Mouse (Mus musculus) cerebellum, postnatal 4 days (tissue): ENCODE measurements at regions not wholly inside any gene's neighbourhood (a gene's known extent, or its start where the extent isn't known, plus 50 kb on each side); places are given as distances from the start of the nearest gene placed in this dataset.
A peak's percentile ranks its signal among the peaks of the same experiment; 100 is the strongest.

Source experiments
- DNase-seq, 2 experiments: peaks; one replicate each; pipeline ENCODE4 v3.0.0; 2022; ENCODE audit warnings: low spot score in 2 of 2, mixed read lengths in 1 of 2

DNA sequence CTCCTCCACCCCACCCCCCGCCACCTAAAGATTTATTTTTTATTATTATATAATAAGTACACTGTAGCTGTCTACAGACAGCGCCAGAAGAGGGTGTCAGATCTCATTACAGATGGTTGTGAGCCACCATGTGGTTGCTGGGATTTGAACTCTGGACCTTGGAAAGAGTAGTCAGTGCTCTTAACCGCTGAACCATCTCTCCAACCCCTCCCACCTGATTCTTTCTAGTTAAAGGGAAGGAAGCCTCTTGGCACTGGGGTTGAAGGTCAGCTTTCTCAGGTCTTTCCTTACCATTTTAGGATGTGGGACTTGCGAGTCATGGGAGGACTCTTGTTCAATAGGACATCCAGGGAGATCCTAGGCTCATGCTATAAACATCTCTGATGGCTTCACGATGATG lies 54.7 kb downstream of the Hes1 start:
- no peak for DNase-seq

DNA sequence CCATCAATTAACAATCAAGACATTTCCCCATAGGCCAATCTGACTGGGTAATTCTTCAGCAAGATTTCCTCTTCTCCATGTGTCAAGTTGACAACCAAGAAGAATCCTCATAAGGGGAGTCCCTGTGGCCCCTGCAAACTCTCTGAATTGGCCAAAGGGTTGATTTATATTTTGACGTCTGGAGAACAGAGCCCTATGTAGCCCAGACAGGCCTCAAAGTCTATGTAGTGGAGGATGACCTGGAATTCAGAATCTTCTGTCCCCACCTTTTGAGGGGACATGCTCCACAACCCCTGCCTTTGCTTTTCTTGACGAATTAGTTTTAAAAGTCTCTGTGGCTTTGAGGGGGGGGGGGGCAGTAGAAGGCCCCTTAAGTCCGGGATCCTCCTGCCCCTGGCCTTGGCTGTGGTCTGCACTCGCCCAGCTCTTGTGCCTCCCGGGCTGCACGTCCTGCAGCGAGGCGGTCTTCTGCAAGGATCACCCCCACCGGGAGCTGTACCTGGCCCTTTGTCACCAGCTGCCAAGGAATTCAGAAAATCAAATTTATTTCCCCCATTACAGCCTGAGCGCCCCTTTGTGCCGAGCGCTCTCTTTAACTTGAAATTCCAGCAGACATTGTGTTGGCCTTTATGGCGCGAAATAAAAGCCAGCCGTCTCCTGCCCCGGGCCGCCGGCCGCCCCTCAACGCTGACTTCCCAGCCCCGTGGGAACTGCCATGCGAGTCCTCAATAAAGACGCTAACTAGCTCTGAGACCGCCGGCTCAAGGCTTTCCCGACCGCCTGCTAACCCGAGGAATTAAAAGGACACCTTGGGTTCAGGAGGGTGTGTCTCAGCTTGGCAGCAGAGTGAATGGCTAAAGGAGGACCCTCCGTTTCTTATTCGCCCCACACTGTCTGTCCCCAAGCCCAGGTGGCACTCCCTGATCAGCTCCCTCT lies 56.4 kb downstream of the Hes1 start:
- DNase-seq, result no peak

DNA sequence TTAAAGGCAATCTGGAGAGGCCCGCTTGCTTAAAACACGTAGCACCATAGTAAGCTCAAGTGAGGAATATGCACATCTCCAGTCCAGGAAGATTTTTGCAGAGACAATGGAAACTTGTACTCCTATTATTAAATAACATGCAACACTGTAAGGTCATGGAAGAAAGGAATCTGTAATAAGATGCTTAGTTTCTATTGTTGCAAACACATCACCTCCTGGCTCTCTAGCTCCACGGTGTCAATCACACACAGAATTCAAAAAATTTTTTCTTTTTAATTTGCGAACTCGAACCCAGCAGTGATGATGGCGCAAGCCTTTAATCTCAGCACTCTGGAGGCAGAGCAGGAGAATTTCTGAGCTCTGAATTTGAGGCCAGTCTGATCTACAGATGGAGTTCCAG lies 57.4 kb downstream of the Hes1 start:
- DNase-seq, result no peak

DNA sequence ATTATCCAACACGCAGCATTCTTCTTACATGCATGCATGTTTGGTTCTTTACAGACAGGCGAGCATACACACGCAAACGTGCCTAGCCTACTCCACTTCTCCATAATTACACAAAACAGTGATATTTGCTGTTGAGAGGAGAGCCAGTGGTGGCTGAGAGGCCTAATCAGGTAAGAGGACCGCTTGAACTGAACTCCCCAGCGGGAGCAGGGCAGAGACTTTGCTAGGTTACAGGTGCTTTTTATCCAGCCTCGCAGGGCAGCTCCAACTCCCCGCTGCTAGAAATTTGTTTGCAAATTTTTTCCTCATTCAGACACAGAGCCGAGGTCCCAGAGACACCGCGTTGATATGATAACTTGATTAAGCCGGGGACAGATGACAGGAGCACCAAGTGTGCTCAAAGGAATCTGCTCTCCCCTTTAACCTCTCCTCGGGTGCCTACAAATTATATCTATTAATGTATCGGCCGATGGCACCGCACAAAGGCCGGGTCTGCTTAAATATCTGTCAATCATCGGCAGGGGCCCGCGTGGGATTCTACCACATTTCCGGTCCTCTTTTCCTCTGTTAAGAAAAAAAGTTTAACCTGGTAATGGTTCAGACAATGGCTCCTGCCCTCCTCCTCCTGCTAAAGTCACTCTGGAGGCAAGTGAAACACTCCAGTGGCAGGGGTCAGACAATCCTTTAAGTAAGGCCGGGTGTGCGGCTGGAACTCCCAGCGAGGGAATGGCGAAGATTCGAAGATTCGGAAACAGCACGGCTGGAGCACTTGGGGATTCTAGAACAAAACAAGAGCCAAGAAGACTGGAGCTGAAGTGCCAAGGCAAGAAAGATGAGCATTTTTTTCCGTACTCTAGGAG lies 58.3 kb downstream of the Hes1 start:
- no peak for DNase-seq

DNA sequence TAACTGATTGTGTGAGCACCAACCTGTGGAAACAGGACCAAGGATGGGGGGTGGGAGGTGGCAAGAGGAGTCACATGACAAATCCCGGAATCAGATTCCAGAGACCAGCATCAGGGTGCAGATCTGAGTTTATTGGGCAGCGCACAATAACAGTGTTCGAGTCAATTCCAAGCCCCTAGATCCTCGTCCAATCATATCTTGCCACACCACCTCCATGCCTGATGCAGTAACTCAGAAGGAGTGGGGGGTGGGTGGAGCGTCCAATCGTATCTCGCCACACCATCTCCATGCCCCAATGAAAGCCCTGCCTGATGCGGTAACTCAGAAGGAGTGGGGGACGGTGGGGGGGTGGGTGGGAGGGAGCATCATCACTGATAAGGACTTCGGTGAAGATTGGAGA lies 62.8 kb downstream of the Hes1 start:
- no peak for DNase-seq

DNA sequence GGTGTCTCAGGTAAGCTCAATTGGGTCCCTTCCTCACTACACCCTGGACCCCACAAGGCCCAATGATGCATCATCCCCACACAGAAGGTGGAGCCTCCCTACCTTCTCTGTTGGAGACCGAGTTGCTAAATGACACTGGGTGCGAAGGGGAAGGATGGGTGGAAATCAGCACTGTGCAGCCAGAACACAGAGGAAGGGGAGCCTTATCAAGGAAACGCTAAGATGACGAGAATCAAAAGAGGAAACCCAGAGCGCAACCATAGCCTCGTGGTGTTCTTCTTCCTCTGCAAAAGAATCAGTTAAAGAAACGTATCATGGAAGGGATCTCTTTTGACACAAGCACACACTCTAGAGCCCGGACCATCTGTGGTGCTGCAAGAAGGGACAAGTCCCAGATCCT lies 64.6 kb downstream of the Hes1 start:
- no peak for DNase-seq

DNA sequence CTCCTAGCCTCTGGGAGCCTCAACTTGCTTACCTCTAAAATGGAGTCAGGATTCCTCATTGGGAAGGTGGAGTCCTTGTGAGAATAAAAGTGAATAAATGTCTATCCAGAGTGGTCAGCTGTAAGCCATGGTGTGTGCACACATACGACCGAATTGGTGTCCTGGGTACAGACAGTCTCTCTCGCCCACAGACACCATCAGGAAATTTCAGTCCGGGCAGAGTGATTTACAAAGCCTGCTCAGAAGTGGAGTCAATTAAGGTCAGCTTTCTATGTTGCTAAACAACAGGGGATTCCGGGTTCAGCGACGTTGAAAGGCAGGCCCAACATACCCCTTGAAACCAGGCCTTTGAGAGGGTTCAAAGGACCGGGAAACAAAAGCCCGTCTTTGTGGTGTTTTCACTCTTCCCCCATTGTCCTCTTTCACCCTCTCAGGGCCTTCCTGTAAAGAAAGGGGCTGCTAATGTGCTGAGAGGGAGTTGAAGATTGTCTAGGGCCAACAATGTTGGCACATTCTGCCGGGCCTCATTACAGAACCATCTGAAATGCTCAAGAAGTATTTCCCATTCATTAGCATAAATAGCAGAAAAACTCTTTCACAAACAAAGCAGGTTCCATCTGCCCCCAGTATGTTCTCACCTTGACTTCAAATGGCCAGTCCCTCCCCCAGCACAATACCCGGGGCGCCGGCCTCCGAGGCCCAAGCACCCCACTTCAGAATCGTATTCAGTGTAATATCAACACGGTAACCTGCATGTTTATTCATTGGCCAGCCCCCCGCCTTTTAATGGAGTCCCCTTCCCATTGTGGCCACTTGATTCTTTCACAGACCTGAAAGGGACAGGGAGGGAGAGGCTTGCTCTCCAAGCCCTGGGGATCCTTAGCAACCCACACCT lies 65.3 kb downstream of the Hes1 start:
- no peak for DNase-seq

DNA sequence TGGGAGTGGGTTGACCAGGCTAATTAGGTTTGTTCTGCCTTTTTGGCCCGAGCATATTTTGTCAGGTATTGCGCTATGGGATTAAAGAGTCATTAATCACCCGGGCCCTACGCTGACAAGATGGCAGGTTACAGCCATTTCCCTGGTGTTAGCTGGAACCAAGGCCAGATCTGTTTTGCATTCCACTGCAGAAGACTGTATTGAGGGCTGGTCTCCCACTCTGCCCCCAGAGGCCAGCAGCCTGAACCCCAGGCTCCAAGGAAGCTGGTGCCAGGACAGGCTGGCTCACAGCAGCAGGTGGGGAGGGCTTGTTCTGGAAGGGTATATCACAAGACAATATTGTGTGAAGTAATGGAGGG lies 65.9 kb downstream of the Hes1 start:
- DNase-seq, result no peak

DNA sequence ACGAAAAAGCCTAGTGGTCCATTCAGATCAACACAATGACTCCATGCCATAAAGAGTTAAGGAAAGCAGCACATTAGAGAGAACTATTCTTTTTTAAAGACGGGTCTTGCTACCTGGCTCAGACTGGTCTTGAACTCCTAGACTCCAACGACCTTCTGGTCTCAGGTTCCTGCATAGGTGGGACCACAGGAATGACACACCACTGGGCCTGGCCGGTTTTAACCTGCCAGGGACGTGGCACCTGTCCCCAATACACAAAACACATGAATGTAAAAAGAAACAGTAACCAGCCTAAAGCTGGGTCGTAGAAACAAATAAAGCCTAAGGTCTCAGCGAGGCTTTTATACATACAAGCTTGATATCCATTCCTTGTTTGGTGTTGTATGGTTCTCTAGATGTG lies 67.9 kb downstream of the Hes1 start:
- DNase-seq, result no peak

DNA sequence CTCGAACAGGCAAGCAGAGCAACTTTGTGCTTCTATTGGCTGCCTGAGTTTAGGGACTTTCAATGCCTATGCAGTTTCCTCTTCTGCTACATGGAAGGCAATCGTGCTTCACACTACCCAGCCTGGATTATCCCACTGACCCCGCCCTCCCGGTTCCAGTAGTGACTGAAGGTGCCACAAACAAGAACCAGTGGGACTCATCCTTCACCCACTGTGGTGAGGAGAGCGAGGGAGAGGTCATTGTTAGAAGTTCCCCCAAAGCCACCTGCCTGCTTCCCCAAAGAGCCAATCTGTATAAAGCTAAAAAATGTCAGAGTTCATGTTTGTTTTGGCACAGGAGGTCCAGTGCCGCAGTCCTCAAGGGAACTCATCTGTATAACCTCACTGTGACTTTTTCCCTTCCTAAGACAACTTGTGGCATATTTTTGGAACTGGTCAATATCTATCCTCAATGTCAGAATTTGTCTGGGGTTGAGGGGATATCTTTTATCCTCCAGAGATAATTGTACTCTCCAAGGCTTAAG lies 70.5 kb downstream of the Hes1 start:
- no peak for DNase-seq

DNA sequence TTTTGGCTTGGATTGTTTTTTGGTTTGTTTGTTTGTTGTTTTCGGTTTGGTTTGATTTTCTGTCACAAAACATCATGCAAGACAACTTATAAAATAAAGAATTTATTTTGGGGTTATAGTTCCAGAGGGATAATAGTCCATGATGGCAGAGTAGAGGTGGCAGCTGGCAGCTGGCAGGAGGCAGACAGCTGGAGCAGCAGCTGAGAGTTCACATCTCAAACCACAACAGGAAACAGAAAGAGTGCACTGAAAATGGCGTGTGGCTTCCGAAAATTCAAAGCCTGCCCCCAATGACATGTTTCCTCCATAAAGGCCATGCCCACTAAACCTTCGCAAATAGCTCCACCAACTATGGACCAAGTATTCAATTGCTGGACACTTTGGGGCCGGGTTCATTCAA lies 72.7 kb downstream of the Hes1 start:
- DNase-seq, result no peak

DNA sequence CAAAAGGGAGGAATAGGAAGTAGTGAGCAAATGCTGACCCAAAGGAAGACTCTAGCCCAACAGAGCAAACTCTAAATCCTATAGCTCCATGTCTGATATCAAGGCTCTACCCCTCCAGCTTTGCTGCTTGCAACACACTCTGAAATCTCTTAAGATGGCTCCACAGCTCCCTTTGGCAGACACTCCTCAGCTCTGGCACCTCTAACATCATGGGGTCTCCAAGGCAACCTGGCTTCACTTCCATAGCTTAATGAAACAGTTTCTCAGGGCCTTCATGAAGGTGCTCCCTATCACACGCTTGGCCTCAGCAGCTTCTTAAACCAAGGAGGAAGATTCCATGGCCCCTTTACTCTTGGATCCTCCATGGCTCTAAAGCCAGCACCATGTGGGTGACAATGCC lies 73.6 kb downstream of the Hes1 start:
- no peak for DNase-seq

DNA sequence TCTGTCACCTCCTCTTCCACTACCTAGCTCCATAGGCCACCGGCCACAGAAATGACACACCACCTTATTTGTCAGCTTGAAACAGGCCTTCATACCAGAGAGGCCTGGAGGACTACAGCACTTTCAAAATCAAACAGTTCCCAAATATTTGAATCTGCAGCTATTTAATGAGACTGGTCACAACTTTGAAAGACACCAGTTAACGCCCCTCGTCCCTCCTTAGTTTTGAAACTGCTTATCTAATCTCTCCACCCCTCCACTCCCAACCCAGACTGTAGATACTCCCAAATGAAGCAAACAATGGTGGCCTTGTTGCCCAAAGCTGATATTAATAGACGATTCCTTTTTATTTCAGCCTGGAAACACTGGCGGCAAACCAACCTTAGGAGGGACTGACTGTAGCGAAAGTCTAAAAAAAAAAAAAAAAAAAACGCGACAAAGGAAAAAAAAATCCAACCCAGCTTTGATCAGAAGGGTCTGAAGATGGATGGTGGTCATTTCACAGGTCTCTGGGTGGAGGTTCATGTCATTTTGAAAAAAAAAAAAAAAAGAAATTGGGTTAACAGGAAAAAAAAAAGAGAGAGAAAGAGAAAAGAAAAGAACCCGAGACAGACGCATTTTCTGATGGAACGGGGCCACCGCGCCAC lies 80.8 kb downstream of the Hes1 start:
- no peak for DNase-seq

DNA sequence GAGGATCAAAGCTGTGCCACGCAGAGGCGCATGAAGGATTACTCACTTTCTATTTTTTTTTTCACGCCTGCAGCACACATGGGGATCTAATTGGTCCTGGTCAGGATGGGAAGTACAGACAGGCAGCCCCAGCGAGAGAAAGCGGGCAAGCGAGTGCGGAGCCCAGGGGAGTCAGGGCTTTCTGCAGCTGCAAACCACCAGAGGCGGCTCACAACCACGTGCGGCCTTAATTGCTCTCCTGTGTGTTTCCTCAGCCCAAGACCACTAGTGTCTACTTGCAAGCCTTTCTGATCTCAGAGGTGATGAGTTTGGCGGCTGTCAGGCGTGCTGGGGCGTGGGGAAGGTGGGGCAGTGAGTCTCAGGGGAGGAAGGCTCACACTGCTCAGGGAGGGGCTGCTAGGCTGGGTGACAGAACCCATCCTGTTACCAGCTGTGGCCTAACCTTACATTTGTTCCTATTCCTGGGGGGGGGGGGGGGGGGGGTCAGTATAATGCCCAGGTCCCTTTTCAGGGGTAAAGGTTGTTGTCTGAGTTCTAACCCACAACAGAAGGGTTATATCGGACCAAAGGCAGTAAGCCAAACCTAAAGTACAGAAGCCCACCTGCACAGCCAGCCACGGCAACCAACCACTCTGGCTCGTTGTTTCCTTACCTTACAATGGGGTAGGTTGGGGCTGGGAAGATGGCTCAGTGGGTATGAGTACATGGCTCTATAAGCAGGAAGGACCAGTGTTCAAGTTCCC lies 81.5 kb downstream of the Hes1 start:
- DNase-seq, result peak in 1 of 2 experiments; percentile 17

DNA sequence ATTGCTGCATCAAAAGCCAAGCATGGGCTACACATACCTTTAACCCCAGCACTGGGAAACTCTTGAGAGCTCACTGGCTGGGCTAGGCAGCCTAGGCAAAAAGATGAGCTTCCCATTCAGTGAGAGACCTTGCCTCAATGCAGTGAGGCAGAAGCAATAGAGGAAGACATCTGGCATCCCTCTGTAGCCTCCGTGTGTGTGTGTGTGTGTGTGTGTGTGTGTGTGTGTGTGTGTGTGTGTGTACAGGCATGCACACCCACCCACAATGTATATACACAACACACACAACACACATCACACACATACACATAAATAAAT lies 82.0 kb downstream of the Hes1 start:
- no peak for DNase-seq

DNA sequence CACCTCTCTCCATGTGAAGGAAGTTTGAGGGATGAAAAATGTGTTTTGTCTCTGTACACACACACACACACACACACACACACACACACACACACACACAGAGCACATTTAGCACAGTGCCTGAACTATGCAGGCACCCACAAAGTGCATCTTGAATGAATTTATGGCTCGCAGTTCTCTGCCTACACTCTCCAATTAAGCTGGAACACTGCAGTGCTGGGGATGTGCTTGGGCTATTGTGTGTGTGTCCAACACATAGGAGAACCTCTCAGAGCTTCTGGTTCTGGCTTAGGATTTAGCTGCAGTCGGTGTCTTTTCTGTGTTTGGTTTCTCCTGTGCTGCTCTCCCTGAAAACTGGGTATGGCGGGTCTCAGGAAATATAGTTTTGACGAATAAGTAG lies 83.1 kb downstream of the Hes1 start:
- no peak for DNase-seq

DNA sequence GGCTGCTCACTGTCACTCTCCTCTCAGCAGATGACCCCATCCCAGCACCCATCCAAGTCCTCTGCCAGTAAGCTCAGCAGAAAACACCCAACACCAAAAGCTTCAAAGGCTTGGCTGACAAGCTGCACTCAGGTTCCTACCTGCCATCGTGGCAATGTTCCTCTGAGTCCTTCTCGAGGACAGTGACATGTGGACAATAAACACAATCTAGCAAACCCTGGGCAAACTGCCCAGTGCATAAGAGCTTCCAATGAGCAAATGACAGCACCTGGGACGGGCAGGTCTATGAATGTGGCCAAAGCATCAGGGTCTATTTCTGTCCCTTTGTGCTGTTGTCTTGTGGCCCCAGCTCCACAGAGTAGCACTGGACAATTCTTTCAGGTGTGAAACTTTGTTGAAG lies 86.9 kb downstream of the Hes1 start:
- no peak for DNase-seq

DNA sequence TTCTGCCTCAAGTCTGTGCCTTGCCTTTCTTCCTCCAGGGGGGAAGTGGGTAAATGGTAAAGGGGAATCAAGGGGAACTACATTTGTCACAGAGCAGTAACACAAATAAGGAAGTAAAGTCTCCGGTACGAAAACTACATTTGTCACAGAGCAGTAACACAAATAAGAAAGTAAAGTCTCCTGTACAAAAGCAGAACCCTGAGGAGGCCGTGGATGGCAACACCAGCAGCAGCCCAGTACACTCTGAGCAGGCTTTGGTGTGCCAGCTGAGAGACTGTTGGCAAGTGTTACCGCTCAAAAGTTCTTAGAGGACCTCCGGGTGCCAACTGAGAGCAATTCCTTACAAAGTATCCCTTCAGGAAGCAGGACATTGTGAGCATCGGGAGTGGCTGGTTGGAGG lies 90.9 kb downstream of the Hes1 start:
- no peak for DNase-seq

DNA sequence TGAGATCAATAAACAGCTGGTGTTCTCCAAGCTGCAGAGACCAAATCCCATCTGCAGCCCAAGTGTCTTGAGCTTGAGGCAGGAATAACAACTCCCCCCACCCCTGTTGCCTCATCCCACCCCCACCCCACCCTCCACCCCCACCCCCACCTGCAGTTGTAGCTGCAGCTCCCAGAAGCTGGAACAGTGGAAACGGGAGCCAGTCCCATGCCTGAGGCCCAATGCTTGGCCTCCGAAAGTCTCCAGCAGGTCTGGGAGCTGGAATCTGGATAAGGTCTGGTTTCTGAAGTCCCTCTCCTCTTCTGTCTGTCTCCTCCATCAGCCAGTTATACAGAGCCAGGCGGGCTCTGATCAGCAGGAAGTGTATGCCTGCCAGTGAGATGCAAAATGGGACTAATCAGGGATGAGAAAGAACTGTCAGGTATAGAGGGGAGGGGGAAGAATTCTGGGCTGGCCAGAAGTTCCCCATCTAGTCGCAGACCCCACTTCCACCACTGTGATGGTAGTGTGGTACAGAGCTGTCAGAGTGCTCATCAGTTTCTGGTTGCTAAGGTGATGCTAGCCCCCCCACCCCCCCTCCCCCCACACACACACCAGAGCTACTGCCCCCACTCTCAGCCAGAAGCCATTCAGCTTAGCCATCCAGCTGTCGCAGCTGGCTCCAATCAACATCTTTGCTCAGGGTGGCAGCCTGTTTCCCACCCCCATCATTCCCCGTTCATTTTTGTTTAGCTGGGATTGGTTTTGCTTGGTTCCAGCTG lies 91.5 kb downstream of the Hes1 start:
- no peak for DNase-seq

DNA sequence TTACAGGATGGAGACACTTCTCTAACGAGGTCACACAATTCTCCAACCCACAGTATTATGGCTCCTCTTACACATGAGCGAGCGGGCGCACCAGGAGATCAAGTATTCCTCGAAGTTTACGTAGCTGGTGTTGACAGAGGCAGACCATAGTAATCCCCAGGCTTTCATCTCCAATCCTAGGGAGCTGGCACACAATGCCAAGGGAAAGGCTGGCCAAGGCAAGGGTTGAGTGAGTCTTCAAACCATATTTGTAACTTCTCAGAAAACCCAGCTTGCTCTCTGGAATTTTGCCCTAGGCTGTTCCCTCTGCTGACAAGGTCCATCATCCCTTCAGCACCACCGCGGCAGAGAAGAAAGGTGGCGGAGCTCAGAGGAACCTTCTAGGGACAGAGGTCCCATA lies 94.0 kb downstream of the Hes1 start:
- no peak for DNase-seq
